Mouse (Mus musculus) embryonic facial prominence, embryonic 12.5 days (tissue): ENCODE measurements around the gene Vmn2r29. TPM values are rescaled to one million over a fixed set of nuclear protein-coding genes. Genes with fewer than 3 reads are reported as not detected.
A peak's percentile ranks its signal among the peaks of the same experiment; 100 is the strongest.
"Not testable (repeated sequence)": the region's sequence is repeated elsewhere in the genome, so short reads cannot be mapped to it uniquely, and the experiment has no call there.

ENCODE experiments used
- ATAC-seq: fragments of 200-750 bp; cut with Nextera tagmentation; 2 replicates; pipeline ENCODE4 v1.8.0; 2017; ENCODE audit not compliant: insufficient number of reproducible peaks, insufficient read depth, low FRiP score, low TSS enrichment
- H3K27ac ChIP-seq: fragments of 300-500 bp; sonication (generic); 2 replicates; pipeline ENCODE4 v1.5.1; 2016; ENCODE audit warnings: mild to moderate bottlenecking
- H3K27me3 ChIP-seq: fragments of 300-500 bp; sonication (generic); 2 replicates; pipeline ENCODE4 v1.6.1; 2016; ENCODE audit warnings: mild to moderate bottlenecking, moderate library complexity
- H3K36me3 ChIP-seq: fragments of 300-500 bp; sonication (generic); 2 replicates; pipeline ENCODE4 v1.6.1; 2016; ENCODE audit warnings: mild to moderate bottlenecking
- H3K4me1 ChIP-seq: fragments of 300-500 bp; sonication (generic); 2 replicates; pipeline ENCODE4 v1.6.1; 2016
- H3K4me2 ChIP-seq: fragments of 300-500 bp; sonication (generic); replicated peaks from 2 replicates; pipeline ENCODE4 v1.6.1; 2016; ENCODE audit warnings: mild to moderate bottlenecking, moderate library complexity
- H3K4me3 ChIP-seq: fragments of 300-500 bp; sonication (generic); 2 replicates; pipeline ENCODE4 v1.5.1; 2016; ENCODE audit warnings: mild to moderate bottlenecking
- H3K9ac ChIP-seq: fragments of 300-500 bp; sonication (generic); 2 replicates; pipeline ENCODE4 v1.6.1; 2016; ENCODE audit warnings: mild to moderate bottlenecking, moderate library complexity
- H3K9me3 ChIP-seq: fragments of 300-500 bp; sonication (generic); 2 replicates; pipeline ENCODE4 v1.6.1; 2016; ENCODE audit warnings: mild to moderate bottlenecking, moderate library complexity
- WGBS: fragments of 180-500 bp; shearing (Covaris S2); methylation state at CpG from one replicate; pipeline ENCODE4 v1.1.7; 2016; 5-methylcytosine and 5-hydroxymethylcytosine counted together
- polyA plus RNA-seq: library from polyadenylated mRNA; unstranded; fragments of >200 nt; fragmentation: Nextera tagmentation; extraction: Ambion mirVana; gene quantifications from 2 replicates; pipeline ENCODE4 v1.2.1, GENCODE M21; 2016

Vmn2r29 gene
- 0.75 and 1.9 TPM in 2 replicates for polyA plus RNA-seq

DNA sequence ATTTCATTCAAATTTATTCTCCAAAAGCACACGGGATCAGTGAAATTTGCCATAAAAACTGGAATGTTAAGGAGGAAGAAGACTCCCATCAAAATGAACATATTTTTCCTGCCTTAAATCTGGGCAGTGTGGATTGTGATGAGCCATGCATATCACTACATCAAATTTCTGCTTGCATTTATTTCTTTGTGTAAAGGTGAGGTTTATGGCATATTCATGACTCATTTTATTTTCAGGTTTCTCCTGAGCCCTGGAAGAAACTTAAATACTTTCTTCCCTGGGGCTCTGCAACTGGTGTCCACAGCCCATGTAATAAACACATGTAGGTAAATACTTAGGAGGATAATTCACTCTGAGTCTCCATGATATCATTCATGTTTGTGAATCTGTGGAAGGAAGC is at the start of gene Vmn2r29:
TSS of gene Vmn2r29 (minus strand) at position 101 of the 400 bp plus-strand sequence.
- H3K4me2 ChIP-seq, H3K4me1 ChIP-seq, H3K36me3 ChIP-seq, H3K9ac ChIP-seq, ATAC-seq, H3K27ac ChIP-seq, H3K9me3 ChIP-seq, H3K27me3 ChIP-seq, H3K4me3 ChIP-seq: not testable (repeated sequence)
- no CpG with 5 or more reads among the region's 1 CpGs for WGBS

DNA sequence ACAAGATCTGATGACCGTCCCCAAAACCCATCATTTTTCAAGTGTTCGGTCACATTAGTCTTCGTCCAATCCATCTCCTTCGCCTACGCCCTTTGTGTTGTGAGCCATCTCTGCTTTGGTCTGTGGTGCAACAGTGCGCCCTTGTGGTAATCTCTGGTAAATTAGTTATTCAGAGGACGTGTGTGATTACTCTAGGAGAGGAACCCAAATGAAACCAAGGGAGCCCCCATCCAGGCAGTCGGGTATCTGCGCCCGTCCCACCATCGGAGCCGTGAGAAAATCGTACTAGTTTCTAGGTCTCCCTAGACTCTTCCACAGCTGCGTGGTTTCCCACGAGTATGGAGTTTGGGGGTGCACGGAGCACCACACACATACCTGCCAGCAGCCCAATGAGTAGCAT is 48.5 kb upstream of the Vmn2r29 start:
- Histone ChIP-seq H3K9me3 (no peaks in the 10 kb centered on the region), H3K9ac (no peak overlapping the region), H3K36me3 (peaks cover 43% of the 10 kb centered on the region), H3K4me2 (no peak overlapping the region), H3K27ac (no peak overlapping the region), H3K4me1 (no peaks in the 10 kb centered on the region), H3K4me3 (no peak overlapping the region), H3K27me3 (no peaks in the 10 kb centered on the region)
- 85% methylated on average over 16 of the region's 16 CpGs for WGBS
- no peak for ATAC-seq

DNA sequence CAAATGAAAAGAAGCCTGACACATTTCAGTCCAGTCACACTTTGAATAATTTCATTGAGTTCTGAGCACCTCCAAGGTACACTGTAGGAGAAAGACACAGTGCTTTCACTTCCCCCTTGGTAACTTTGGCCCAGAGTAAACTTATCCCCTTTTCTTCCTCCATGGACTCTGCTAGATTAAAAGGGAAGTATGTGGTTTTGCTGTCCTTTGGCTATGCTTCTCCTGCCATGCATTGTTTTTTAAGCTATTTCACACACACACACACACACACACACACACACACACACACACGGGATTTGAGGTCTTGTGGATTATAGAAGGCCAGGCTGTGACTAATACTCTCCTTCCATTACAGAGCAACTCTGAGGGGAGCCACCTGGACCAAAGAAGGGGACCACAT is 34.3 kb upstream of the Vmn2r29 start:
- ATAC-seq = no peak
- peaks cover 4% of the 10 kb centered on the region for H3K9me3 ChIP-seq
- H3K36me3 ChIP-seq = peaks cover 21% of the 10 kb centered on the region
- H3K4me3 ChIP-seq = no peak overlapping the region
- H3K27me3 ChIP-seq = no peaks in the 10 kb centered on the region
- 52% methylated on average over 1 of the region's 1 CpGs for WGBS
- no peak overlapping the region for H3K9ac ChIP-seq
- no peaks in the 10 kb centered on the region for H3K4me1 ChIP-seq
- H3K4me2 ChIP-seq = no peak overlapping the region
- no peak overlapping the region for H3K27ac ChIP-seq

DNA sequence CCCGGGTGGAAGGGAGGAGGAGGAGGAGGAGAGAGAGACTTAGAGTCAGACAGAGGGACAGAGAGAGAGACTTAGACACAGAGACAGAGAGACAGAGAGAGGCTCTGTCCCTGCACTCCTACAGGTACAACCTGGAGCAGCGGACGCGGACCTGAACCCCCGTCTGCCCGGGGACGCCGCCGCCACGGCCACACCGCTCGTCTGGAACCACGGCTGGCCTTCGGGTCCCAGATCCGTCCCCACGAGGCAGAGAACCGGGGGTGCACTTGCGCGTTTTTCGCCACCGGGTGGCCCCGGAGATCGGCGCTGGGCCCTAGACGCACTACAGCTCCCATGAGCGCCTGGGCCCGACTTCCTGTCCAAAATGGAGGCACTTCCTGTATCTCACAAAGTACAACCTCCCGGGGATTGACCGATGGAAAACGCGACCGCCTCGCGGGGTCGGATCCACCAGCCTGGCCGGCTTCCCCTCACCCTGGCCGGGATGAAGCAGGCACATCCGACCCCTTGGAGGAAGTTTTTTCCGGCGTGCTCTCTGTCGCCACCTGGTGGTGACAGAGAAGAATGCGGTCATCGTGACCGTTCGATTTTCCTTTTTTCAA is 30.9 kb upstream of the Vmn2r29 start, which contains the start of gene Gm45844:
TSS of gene Gm45844 (minus strand) at position 324 of the 602 bp plus-strand sequence.
- H3K9me3 ChIP-seq, H3K36me3 ChIP-seq, H3K27me3 ChIP-seq, H3K4me1 ChIP-seq: not testable (repeated sequence)
- WGBS = 42% methylated on average over 45 of the region's 45 CpGs
- peak within 1 kb of the TSS; percentile 36; the same call in 1 of the 2 replicates for H3K27ac ChIP-seq
- peak within 1 kb of the TSS; percentile 25 for H3K4me2 ChIP-seq
- H3K4me3 ChIP-seq = peak within 1 kb of the TSS; percentile 27
- 0 out of 2 replicates have a peak within 1 kb of the TSS, but pooled peaks have one; percentile 1 for H3K9ac ChIP-seq
- peak; percentile 100 for ATAC-seq

DNA sequence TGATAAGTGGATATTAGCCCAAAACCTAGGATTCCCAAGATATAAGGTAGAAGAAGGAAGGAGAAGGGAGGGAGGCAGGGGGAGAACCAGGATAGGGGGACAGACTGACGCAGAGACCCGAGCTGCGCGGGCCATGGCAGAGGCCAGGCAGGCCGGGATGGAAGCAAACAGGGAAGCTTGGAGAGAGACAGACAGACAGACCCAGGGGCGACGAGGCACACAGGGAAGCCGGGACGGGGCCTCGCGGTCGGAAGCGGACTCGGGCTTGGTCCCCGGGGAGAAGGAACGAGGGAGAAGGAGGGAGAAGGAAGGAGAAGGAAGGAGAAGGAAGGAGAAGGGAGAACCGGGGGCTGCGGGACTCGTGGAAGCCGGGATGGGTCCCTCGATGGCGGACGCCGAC is 30.4 kb upstream of the Vmn2r29 start:
- Histone ChIP-seq H3K9ac (0 out of 2 replicates have a peak overlapping the region, but pooled peaks have one; percentile 1), H3K27ac (peak overlapping the region; percentile 36; the same call in 1 of the 2 replicates), H3K4me2 (peak overlapping the region; percentile 25), H3K4me3 (peak overlapping the region; percentile 27)
- WGBS = 38% methylated on average over 24 of the region's 24 CpGs
- not testable (repeated sequence) for H3K4me1 ChIP-seq, H3K36me3 ChIP-seq, H3K27me3 ChIP-seq, H3K9me3 ChIP-seq
- ATAC-seq = peak; percentile 53; the same call in 1 of the 2 replicates

DNA sequence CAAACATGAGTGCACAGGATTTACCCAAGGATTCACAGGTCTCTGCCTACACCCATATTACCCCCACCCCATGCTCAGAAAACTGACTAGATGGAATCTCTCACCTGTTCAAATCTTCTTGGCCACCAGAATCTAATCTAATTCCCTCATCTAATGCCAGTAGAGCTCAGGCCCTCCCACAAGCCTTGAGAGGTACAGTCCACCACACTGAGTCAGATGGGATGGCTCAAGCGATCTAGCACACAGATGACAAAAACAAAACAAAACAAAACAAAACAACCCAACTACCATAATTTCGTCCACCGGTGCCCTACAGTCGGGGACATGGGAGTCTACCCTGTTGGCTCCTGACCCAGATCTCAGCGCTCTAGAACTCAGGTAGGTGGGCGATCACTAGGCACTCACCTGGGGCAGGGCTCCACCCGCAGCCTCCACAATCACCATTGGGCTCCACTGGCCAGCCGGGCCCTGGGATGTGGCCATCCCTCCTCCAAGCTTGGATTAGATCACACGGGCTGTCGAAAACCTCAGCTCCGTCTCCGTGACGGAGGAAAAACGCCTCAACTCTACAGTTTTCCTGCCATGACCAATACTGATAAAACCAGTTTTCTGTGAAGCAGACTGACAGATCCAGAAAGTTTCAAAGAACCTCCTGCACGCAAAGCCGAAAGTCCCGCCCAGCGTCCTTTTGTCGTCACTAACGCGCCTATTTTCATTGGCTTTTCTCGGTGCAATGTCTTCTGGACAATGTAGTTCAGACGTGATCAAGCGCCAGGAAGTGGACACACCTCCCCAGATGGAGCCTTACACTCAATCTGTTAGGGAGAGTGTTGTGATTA is 37.6 kb downstream of the Vmn2r29 start, which contains the start of gene Zfp772:
TSS of gene Zfp772 (minus strand) at position 686 of the 839 bp plus-strand sequence.
- H3K4me1 ChIP-seq, H3K27me3 ChIP-seq, ATAC-seq, H3K27ac ChIP-seq, H3K9me3 ChIP-seq, H3K36me3 ChIP-seq: not testable (repeated sequence)
- H3K4me3 ChIP-seq = peak within 1 kb of the TSS; percentile 51
- peak within 1 kb of the TSS; percentile 50 for H3K9ac ChIP-seq
- H3K4me2 ChIP-seq = peak within 1 kb of the TSS; percentile 66
- 1% methylated on average over 24 of the region's 24 CpGs for WGBS

DNA sequence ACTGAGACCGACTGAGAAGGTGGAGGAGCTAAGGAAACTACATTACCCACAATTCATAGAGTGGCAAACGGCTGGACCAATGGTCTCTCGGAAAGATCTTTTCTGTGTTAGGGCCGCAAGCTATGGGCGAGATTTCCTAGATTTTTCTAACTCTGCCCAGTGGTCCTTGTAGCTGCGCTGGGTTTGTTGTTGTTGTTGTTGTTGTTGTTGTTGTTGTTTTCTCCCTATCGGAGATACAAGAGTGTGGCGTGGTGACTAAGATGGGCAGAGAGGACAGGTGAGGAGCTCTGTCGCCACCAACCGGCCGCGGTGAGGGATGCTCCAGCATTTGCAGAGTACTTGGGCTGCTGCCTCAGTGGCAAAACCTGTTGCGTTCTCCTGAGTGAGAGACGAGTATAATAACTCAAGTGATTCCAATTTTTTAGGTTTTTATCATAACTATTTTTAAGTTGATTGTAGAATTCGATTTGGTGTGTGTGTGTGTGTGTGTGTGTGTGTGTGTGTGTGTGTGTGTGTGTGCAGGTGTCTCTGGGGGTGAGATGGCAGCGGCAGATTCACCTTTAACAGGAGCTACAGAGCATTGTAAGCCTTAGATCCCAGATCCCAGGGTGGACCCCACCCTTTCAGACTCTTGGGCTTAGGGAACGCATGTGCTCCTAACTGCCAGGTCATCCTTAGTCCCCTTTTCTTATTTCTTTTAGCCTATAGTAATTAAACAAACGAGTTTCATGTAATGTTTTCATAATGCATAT is 58.8 kb downstream of the Vmn2r29 start:
- WGBS = 11% methylated on average over 18 of the region's 18 CpGs
- no peaks in the 10 kb centered on the region for H3K4me1 ChIP-seq
- H3K4me3 ChIP-seq = peak overlapping the region; percentile 49
- peak; percentile 69 for ATAC-seq
- H3K9ac ChIP-seq = no peak overlapping the region
- no peak overlapping the region for H3K27ac ChIP-seq
- H3K9me3 ChIP-seq = no peaks in the 10 kb centered on the region
- peak overlapping the region; percentile 35 for H3K4me2 ChIP-seq
- no peaks in the 10 kb centered on the region for H3K27me3 ChIP-seq
- H3K36me3 ChIP-seq = no peaks in the 10 kb centered on the region

DNA sequence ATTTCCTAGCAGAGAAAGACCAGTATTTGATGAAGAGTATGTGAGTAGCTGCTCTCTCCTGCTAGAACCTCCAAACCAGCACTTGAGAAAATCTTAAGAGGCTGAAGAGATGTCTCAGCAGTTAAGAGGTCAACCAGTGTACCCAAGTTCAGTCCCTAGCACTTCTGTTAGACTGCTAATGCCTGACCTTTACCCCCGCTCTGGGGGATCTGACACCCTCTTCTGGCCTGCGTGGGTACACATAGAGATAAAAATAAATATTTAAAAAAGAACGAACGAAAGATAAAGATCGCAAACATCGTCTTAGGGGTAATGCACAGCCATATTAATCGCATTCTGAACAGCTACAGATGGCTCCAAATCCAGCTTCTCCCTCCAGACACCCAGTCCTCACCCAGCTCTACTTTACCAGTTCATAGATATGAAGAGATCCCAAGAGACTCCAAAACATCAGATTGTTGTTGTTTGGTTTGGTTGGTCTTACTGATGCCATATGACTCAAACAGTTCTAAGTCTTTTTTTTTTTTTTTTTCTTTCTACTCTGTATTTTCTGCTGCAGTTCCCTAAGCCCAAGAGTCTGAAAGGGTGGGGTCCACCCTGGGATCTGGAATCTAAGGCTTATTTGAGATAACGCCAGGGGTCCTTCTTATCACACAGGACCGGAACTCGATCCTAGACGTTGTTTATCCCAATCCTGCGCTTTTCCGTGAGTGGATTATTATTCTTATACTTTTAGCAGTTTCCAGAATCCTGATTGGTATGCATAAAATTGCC is 59.5 kb downstream of the Vmn2r29 start:
- Histone ChIP-seq H3K4me2 (peak overlapping the region; percentile 35), H3K36me3 (peaks cover 4% of the 10 kb centered on the region), H3K27me3 (no peaks in the 10 kb centered on the region), H3K27ac (no peak overlapping the region), H3K4me1 (no peaks in the 10 kb centered on the region), H3K4me3 (peak overlapping the region; percentile 49), H3K9ac (no peak overlapping the region), H3K9me3 (no peaks in the 10 kb centered on the region)
- ATAC-seq = peak; percentile 60; the same call in 1 of the 2 replicates
- WGBS = 35% methylated on average over 13 of the region's 13 CpGs

DNA sequence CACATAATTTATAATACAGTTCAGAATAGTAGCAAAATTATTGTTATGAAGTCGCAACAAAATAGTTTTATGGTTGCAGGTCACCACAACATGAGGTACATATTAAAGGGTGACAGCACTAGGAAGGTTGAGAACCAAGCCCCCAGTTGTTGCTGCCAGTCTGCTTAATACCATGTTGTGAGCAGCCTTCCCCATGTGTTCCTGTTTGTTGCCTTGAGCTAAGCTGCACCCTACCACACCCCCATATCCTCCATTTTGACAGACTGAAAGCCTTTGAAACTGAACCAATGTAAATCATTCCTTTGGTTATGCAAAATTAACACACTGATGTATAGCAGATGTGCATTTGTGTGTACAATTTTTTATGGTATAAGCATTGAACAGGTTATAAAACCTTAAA is 61.2 kb downstream of the Vmn2r29 start:
- H3K4me1 ChIP-seq = no peaks in the 10 kb centered on the region
- no peak overlapping the region for H3K27ac ChIP-seq
- no peak overlapping the region for H3K9ac ChIP-seq
- no peaks in the 10 kb centered on the region for H3K27me3 ChIP-seq
- H3K36me3 ChIP-seq = peaks cover 19% of the 10 kb centered on the region
- H3K4me3 ChIP-seq = no peak overlapping the region
- no peak overlapping the region for H3K4me2 ChIP-seq
- no peaks in the 10 kb centered on the region for H3K9me3 ChIP-seq
- 70% methylated on average over 1 of the region's 1 CpGs for WGBS
- ATAC-seq = 0 out of 2 replicates have a peak, but pooled peaks have one; percentile 56
